Mouse (Mus musculus) lung, postnatal 4 days (tissue): Measurements from ENCODE around the gene Neb.

Experiments
- DNase-seq, 2 experiments: peaks; one replicate each; pipeline ENCODE4 v3.0.0; 2021

The Neb gene

GRCm38 (mm10) chr2:52378448-52378804 is at the start of gene Neb:
Gene Neb (minus strand): TSS chr2:52378474.
- DNase-seq = peak; percentile 19 to 37

GRCm38 (mm10) chr2:52427383-52427782 is 49.1 kb upstream of the Neb start:
- no peak for DNase-seq

GRCm38 (mm10) chr2:52426041-52426440 is 47.8 kb upstream of the Neb start:
- no peak for DNase-seq

GRCm38 (mm10) chr2:52425523-52425795 is 47.2 kb upstream of the Neb start:
- DNase-seq = no peak

GRCm38 (mm10) chr2:52424747-52425522 is 46.7 kb upstream of the Neb start, which contains the start of gene Arl5a:
Gene Arl5a (minus strand): TSS chr2:52424901.
- peak; percentile 97 to 98 for DNase-seq

- DNase-seq = peak in 1 of 2 experiments; percentile 63
Observed at GRCm38 (mm10) chr2:52424248-52424728, 46.0 kb upstream of the Neb start.

- DNase-seq = no peak
Observed at GRCm38 (mm10) chr2:52423611-52424247, 45.5 kb upstream of the Neb start.

GRCm38 (mm10) chr2:52422871-52423610 is 44.8 kb upstream of the Neb start:
- no peak for DNase-seq

GRCm38 (mm10) chr2:52421197-52421596 is 42.9 kb upstream of the Neb start:
- no peak for DNase-seq

GRCm38 (mm10) chr2:52420001-52420710 is 41.9 kb upstream of the Neb start:
- no peak for DNase-seq

- DNase-seq = no peak
Observed at GRCm38 (mm10) chr2:52419295-52419694, 41.0 kb upstream of the Neb start.

GRCm38 (mm10) chr2:52412524-52413037 is 34.3 kb upstream of the Neb start:
- no peak for DNase-seq

GRCm38 (mm10) chr2:52406480-52406879 is 28.2 kb upstream of the Neb start:
- no peak for DNase-seq

GRCm38 (mm10) chr2:52405238-52405637 is 27.0 kb upstream of the Neb start:
- no peak for DNase-seq

GRCm38 (mm10) chr2:52394529-52394928 is 16.3 kb upstream of the Neb start:
- no peak for DNase-seq

GRCm38 (mm10) chr2:52390415-52390975 is 12.2 kb upstream of the Neb start:
- no peak for DNase-seq

GRCm38 (mm10) chr2:52389975-52390374 is 11.7 kb upstream of the Neb start:
- no peak for DNase-seq

- no peak for DNase-seq
Observed at GRCm38 (mm10) chr2:52386451-52386850, 8.2 kb upstream of the Neb start.

GRCm38 (mm10) chr2:52386037-52386436 is 7.8 kb upstream of the Neb start:
- peak; percentile 41 to 60 for DNase-seq

GRCm38 (mm10) chr2:52378848-52379261 is 581 bp upstream of the Neb start:
- peak; percentile 48 to 63 for DNase-seq

GRCm38 (mm10) chr2:52377706-52378447 is 397 bp downstream of the Neb start:
- DNase-seq = no peak

- no peak for DNase-seq
Observed at GRCm38 (mm10) chr2:52374706-52375105, 3.6 kb downstream of the Neb start.
